Mouse (Mus musculus) cerebellum, adult 8-10 months (tissue): ENCODE results near the gene N4bp1.

Source experiments
- DNase-seq: peaks from one replicate; pipeline ENCODE4 v3.0.0; 2022

N4bp1 gene

GRCm38 (mm10) chr8:86884489-86885463, at the start of gene N4bp1:
Gene N4bp1, minus strand, starts transcription at chr8:86885258.
- peak; percentile 91 for DNase-seq

- no peak for DNase-seq
Measured at GRCm38 (mm10) chr8:86934841-86935240, 49.8 kb upstream of the N4bp1 start.

- no peak for DNase-seq
Measured at GRCm38 (mm10) chr8:86934393-86934792, 49.3 kb upstream of the N4bp1 start.

- DNase-seq, result peak; percentile 82
Measured at GRCm38 (mm10) chr8:86933898-86934297, 48.8 kb upstream of the N4bp1 start.

GRCm38 (mm10) chr8:86926237-86926636, 41.2 kb upstream of the N4bp1 start:
- no peak for DNase-seq

GRCm38 (mm10) chr8:86923219-86923835, 38.3 kb upstream of the N4bp1 start:
- DNase-seq, result peak; percentile 37

- no peak for DNase-seq
Measured at GRCm38 (mm10) chr8:86922673-86923072, 37.6 kb upstream of the N4bp1 start.

GRCm38 (mm10) chr8:86922141-86922540, 37.1 kb upstream of the N4bp1 start:
- DNase-seq, result no peak

- no peak for DNase-seq
Measured at GRCm38 (mm10) chr8:86920996-86921395, 35.9 kb upstream of the N4bp1 start.

- DNase-seq, result no peak
Measured at GRCm38 (mm10) chr8:86920455-86920854, 35.4 kb upstream of the N4bp1 start.

GRCm38 (mm10) chr8:86920024-86920423, 35.0 kb upstream of the N4bp1 start:
- DNase-seq, result no peak

- no peak for DNase-seq
Measured at GRCm38 (mm10) chr8:86919262-86919661, 34.2 kb upstream of the N4bp1 start.

GRCm38 (mm10) chr8:86918093-86918492, 33.0 kb upstream of the N4bp1 start:
- DNase-seq, result no peak

GRCm38 (mm10) chr8:86917689-86918088, 32.6 kb upstream of the N4bp1 start:
- no peak for DNase-seq

GRCm38 (mm10) chr8:86916369-86916768, 31.3 kb upstream of the N4bp1 start:
- no peak for DNase-seq

- DNase-seq, result no peak
Measured at GRCm38 (mm10) chr8:86911136-86911535, 26.1 kb upstream of the N4bp1 start.

- no peak for DNase-seq
Measured at GRCm38 (mm10) chr8:86910250-86910649, 25.2 kb upstream of the N4bp1 start.

GRCm38 (mm10) chr8:86908536-86908935, 23.5 kb upstream of the N4bp1 start:
- DNase-seq, result peak; percentile 73

GRCm38 (mm10) chr8:86904911-86905310, 19.9 kb upstream of the N4bp1 start:
- DNase-seq, result no peak

- peak; percentile 85 for DNase-seq
Measured at GRCm38 (mm10) chr8:86903104-86903503, 18.0 kb upstream of the N4bp1 start.

- DNase-seq, result no peak
Measured at GRCm38 (mm10) chr8:86902656-86903055, 17.6 kb upstream of the N4bp1 start.

GRCm38 (mm10) chr8:86901972-86902371, 16.9 kb upstream of the N4bp1 start:
- DNase-seq, result no peak

GRCm38 (mm10) chr8:86897726-86898419, 12.8 kb upstream of the N4bp1 start:
- no peak for DNase-seq
